Mouse (Mus musculus) kidney, embryonic 14.5 days (tissue): ENCODE measurements around the gene Gyg. TPM values are rescaled to one million over a fixed set of nuclear protein-coding genes. Genes with fewer than 3 reads are reported as not detected.
"Not testable (repeated sequence)": the region's sequence is repeated elsewhere in the genome, so short reads cannot be mapped to it uniquely, and the experiment has no call there.

Experiments
- ATAC-seq: fragments of 200-750 bp; cut with Nextera tagmentation; 2 replicates; pipeline ENCODE4 v1.8.0; 2017; ENCODE audit warnings: moderate number of reproducible peaks, mild to moderate bottlenecking, moderate TSS enrichment, moderate library complexity; ENCODE audit not compliant: low FRiP score, low TSS enrichment
- H3K27ac ChIP-seq: fragments of 300-500 bp; sonication (generic); 2 replicates; pipeline ENCODE4 v1.5.1; 2014; ENCODE audit warnings: low read depth, mild to moderate bottlenecking, low read length, moderate library complexity, mixed read lengths
- H3K27me3 ChIP-seq: fragments of 300-500 bp; sonication (generic); 2 replicates; pipeline ENCODE4 v1.6.1; 2014; ENCODE audit warnings: mild to moderate bottlenecking, low read length; ENCODE audit not compliant: control insufficient read depth, insufficient read depth
- H3K36me3 ChIP-seq: fragments of 300-500 bp; sonication (generic); 2 replicates; pipeline ENCODE4 v1.6.1; 2014; ENCODE audit warnings: low read length, mixed read lengths; ENCODE audit not compliant: control insufficient read depth, insufficient read depth
- H3K4me1 ChIP-seq: fragments of 300-500 bp; sonication (generic); 2 replicates; pipeline ENCODE4 v1.6.1; 2014; ENCODE audit warnings: low read length, mixed read lengths; ENCODE audit not compliant: control insufficient read depth, insufficient read depth
- H3K4me2 ChIP-seq: fragments of 300-500 bp; sonication (generic); replicated peaks from 2 replicates; pipeline ENCODE4 v1.6.1; 2014; ENCODE audit warnings: low read depth, mild to moderate bottlenecking, low read length
- H3K4me3 ChIP-seq: fragments of 300-500 bp; sonication (generic); 2 replicates; pipeline ENCODE4 v1.5.1; 2014; ENCODE audit warnings: mild to moderate bottlenecking, low read length
- H3K9ac ChIP-seq: fragments of 300-500 bp; sonication (generic); 2 replicates; pipeline ENCODE4 v1.6.1; 2014; ENCODE audit warnings: low read depth, mild to moderate bottlenecking, low read length, moderate library complexity
- H3K9me3 ChIP-seq: fragments of 300-500 bp; sonication (generic); 2 replicates; pipeline ENCODE4 v1.6.1; 2016; ENCODE audit warnings: low read length; ENCODE audit not compliant: control insufficient read depth
- WGBS: fragments of 180-500 bp; shearing (Covaris S2); extraction: QIAGEN DNeasy Blood & Tissue Kit; methylation state at CpG from one replicate; pipeline ENCODE4 v1.1.7; 2014; 5-methylcytosine and 5-hydroxymethylcytosine counted together
- polyA plus RNA-seq: library from polyadenylated mRNA; unstranded; fragments of >200 nt; fragmentation: Nextera tagmentation; extraction: Ambion mirVana; gene quantifications from 2 replicates; pipeline ENCODE4 v1.2.1, GENCODE M21; 2014

Gene Gyg
- polyA plus RNA-seq, 1 experiment from 2014 or later: 44.5 TPM

DNA sequence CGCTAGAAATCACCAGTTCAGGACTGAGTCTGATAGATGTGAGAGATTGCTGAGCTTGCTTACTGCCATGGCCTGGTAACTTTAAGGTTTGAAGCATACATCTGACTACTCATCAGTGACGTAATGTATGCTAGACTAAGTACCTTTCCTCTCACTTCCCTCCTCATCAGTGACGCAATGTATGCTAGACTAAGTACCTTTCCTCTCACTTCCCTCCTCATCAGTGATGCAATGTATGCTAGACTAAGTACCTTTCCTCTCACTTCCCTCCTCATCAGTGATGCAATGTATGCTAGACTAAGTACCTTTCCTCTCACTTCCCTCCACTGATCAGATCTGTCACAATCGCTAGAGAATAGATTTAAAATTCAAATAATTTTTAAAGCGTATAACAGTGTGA is 33.5 kb downstream of the Gyg start:
- not testable (repeated sequence) for H3K9ac ChIP-seq

DNA sequence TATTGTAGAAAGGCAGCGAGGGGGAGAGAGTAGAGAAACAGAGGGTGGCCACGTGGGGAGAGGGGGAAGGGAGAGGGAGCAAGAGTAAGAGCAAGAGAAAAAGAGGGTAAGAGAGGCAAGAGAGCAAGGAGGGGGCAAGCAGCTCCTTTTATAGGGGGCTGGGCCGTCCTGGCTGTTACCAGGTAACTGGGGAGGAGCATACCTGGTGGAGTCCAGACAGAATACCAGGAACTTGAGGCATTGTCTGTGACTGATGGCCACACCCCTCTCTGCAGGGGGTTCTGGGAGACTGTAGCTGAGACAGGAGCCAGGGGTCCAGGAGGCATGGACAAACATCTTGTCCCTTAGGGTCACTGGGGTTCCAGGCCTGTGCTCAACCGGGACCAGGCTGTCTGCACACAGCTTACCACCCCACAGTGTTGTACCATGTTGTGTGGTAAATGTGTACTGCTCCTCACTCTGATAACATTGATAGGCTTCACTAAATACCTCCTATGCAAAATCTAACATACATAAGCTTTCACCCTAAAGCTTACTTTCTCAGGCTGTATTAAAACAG is 35.4 kb downstream of the Gyg start:
- no peak overlapping the region for H3K4me2 ChIP-seq
- 74% methylated on average over 4 of the region's 4 CpGs for WGBS
- no peaks in the 10 kb centered on the region for H3K4me1 ChIP-seq
- H3K4me3 ChIP-seq: no peak overlapping the region
- H3K36me3 ChIP-seq: peaks cover 9% of the 10 kb centered on the region; the same call in 1 of the 2 replicates
- H3K27me3 ChIP-seq: no peaks in the 10 kb centered on the region
- no peak overlapping the region for H3K27ac ChIP-seq
- ATAC-seq: no peak
- H3K9me3 ChIP-seq: no peaks in the 10 kb centered on the region
- H3K9ac ChIP-seq: no peak overlapping the region

More for the DNA sequence above, 33.5 kb downstream of the Gyg start:
- H3K4me1 ChIP-seq, ATAC-seq, H3K4me2 ChIP-seq, H3K9me3 ChIP-seq, H3K27ac ChIP-seq, H3K4me3 ChIP-seq, H3K27me3 ChIP-seq, H3K36me3 ChIP-seq: not testable (repeated sequence)
- 95% methylated on average over 5 of the region's 5 CpGs for WGBS

DNA sequence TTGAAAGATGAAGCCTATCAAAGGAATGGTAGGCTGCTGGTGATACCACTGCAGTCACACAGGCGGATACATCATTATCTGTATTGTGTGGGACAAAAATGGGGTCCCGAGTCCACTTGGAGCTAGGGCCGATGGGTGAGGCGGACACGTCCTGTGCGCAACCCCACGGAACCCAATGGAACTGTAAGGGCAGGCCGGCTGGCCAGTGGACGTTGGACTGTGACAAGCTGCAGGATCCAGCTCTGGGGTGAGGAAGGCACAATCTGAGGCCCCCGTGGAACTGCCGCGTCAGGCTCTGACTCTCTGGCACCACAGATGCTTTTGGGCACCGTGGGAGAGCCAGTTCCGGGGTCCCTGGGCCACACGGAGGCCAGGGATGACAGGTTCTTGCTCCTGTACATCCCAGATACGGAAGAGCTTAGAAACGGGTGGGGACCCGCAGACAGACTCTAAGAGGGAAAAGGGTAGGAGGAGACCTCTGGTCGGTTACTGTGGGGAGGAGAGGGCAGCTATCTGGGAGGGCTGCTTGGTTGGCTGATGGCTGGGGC is 36.0 kb downstream of the Gyg start:
- Histone ChIP-seq H3K4me2 (no peak overlapping the region), H3K27ac (no peak overlapping the region), H3K36me3 (peaks cover 9% of the 10 kb centered on the region; the same call in 1 of the 2 replicates), H3K9me3 (no peaks in the 10 kb centered on the region), H3K27me3 (no peaks in the 10 kb centered on the region), H3K4me3 (no peak overlapping the region), H3K9ac (no peak overlapping the region), H3K4me1 (no peaks in the 10 kb centered on the region)
- ATAC-seq: peak; percentile 20; the same call in 1 of the 2 replicates
- WGBS: 91% methylated on average over 19 of the region's 19 CpGs

DNA sequence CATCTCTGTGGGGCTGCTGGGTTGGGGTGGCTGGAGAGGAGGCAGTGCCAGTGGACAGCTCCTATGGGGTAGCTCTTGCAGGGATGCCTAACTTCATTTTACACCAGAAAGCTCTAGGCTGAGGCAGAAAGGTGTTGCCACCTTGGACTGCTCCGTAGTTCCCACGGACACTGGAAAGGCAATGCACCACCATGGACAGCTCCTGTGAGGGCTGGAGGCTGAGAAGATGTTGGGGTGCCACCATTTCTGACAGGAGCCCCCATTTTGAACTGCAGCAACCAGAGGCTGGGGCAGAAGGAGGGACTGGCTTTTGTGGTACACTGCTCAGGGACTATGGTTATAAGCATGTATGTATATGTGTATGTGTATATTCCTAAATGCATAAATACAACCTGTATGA is 43.2 kb downstream of the Gyg start:
- Histone ChIP-seq H3K9ac (no peak overlapping the region), H3K36me3 (peaks cover 15% of the 10 kb centered on the region), H3K27me3 (no peaks in the 10 kb centered on the region), H3K4me2 (no peak overlapping the region), H3K4me1 (no peaks in the 10 kb centered on the region), H3K4me3 (no peak overlapping the region), H3K27ac (no peak overlapping the region), H3K9me3 (no peaks in the 10 kb centered on the region)
- WGBS: 88% methylated on average over 2 of the region's 2 CpGs
- ATAC-seq: no peak

DNA sequence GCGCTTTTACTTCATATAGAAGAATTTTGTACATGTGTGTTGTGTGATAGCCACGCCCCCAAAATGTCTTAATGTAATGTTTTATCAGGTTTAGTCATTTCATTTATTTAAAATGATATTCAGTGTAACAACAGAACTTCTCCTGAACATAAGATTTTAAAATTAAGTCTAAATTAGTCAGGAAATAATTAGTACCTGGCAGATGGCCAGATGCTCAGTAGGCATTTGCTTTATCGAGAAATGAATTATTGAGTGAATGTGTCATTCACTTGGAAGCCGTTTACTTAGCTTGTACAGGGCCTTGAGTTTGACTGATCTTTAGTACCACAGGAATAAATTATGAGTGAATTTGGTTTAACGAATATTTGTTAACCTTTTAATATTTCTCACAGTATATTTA is 46.2 kb downstream of the Gyg start:
- H3K4me3 ChIP-seq: no peak overlapping the region
- 86% methylated on average over 5 of the region's 5 CpGs for WGBS

GRCm38 (mm10) chr3:20104776-20105175 is 50.3 kb downstream of the Gyg start:
- H3K4me3 ChIP-seq: no peak overlapping the region
- H3K9me3 ChIP-seq: no peaks in the 10 kb centered on the region
- H3K4me2 ChIP-seq: no peak overlapping the region
- peaks cover 5% of the 10 kb centered on the region for H3K36me3 ChIP-seq
- H3K27me3 ChIP-seq: no peaks in the 10 kb centered on the region
- 78% methylated on average over 2 of the region's 2 CpGs for WGBS
- H3K9ac ChIP-seq: no peak overlapping the region
- ATAC-seq: no peak
- H3K4me1 ChIP-seq: no peaks in the 10 kb centered on the region
- H3K27ac ChIP-seq: no peak overlapping the region

More for the DNA sequence above, 46.2 kb downstream of the Gyg start:
- ATAC-seq: no peak
- H3K4me1 ChIP-seq: no peaks in the 10 kb centered on the region
- H3K9me3 ChIP-seq: no peaks in the 10 kb centered on the region
- no peak overlapping the region for H3K4me2 ChIP-seq
- H3K36me3 ChIP-seq: peaks cover 11% of the 10 kb centered on the region
- no peak overlapping the region for H3K27ac ChIP-seq
- no peak overlapping the region for H3K9ac ChIP-seq
- H3K27me3 ChIP-seq: no peaks in the 10 kb centered on the region

- Histone ChIP-seq H3K4me1 (no peaks in the 10 kb centered on the region), H3K27ac (no peak overlapping the region), H3K4me3 (no peak overlapping the region), H3K9me3 (no peaks in the 10 kb centered on the region), H3K9ac (no peak overlapping the region), H3K36me3 (peaks cover 3% of the 10 kb centered on the region; the same call in 1 of the 2 replicates), H3K4me2 (no peak overlapping the region), H3K27me3 (no peaks in the 10 kb centered on the region)
- 80% methylated on average over 8 of the region's 8 CpGs for WGBS
- ATAC-seq: no peak
Measured at GRCm38 (mm10) chr3:20104318-20104717, 50.8 kb downstream of the Gyg start.

- no peak overlapping the region for H3K27ac ChIP-seq
- H3K27me3 ChIP-seq: no peaks in the 10 kb centered on the region
- H3K4me2 ChIP-seq: no peak overlapping the region
- H3K9me3 ChIP-seq: no peaks in the 10 kb centered on the region
- peaks cover 3% of the 10 kb centered on the region; the same call in 1 of the 2 replicates for H3K36me3 ChIP-seq
- no peak for ATAC-seq
- H3K4me1 ChIP-seq: no peaks in the 10 kb centered on the region
- H3K4me3 ChIP-seq: no peak overlapping the region
- H3K9ac ChIP-seq: no peak overlapping the region
- WGBS: 86% methylated on average over 3 of the region's 3 CpGs
Measured at GRCm38 (mm10) chr3:20103830-20104229, 51.3 kb downstream of the Gyg start.

- no peak overlapping the region for H3K9ac ChIP-seq
- H3K4me2 ChIP-seq: no peak overlapping the region
- H3K4me3 ChIP-seq: no peak overlapping the region
- no peak for ATAC-seq
- no peaks in the 10 kb centered on the region for H3K4me1 ChIP-seq
- no peaks in the 10 kb centered on the region for H3K27me3 ChIP-seq
- peaks cover 16% of the 10 kb centered on the region; the same call in 1 of the 2 replicates for H3K36me3 ChIP-seq
- no peak overlapping the region for H3K27ac ChIP-seq
- 83% methylated on average over 3 of the region's 3 CpGs for WGBS
- H3K9me3 ChIP-seq: no peaks in the 10 kb centered on the region
Measured at GRCm38 (mm10) chr3:20082161-20082560, 73.0 kb downstream of the Gyg start.
